Mouse (Mus musculus): ENCODE data around the gene Vps11. TPM values are rescaled to one million over a fixed set of nuclear protein-coding genes. Genes with fewer than 3 reads are reported as not detected.
A peak's percentile ranks its signal among the peaks of the same experiment; 100 is the strongest.
"Not testable (repeated sequence)": the region's sequence is repeated elsewhere in the genome, so short reads cannot be mapped to it uniquely, and the experiment has no call there.

The Vps11 gene
- polyA plus RNA-seq, 1 experiment, result 44.7 TPM

DNA sequence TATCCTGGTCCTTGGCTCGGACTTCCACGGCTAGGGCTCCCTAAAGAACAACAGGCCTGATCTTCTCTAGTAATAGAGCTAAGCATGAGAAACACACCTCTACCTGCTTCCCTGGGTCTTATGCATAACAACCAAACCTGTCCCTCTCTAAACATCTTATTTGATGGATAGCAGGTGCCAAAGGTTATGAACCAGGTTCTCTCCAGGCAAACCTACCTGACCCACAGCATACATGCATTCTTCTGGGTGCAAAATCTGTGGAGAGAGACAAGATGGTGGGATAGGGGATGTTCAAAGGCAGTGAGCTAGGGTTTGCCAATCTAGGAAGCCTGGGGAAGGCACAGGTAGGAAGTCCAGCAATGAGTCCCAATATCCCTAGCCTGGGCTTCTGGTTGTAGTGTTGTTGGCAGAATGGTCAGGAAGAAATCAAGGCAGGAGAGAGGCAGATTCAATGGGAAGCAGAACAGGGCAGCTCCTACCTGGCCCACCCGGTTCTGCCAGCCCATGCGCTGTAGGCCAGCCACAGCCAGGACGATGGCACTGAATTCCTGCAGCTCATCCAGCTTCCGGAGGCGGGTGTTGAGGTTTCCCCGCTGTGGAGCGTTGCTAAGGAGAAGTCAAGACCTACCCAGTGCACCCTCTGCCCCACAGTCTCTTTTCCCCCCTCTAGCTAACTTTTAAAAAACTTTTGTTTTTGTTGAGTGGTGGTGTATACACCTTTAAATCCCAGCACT, 23.9 kb downstream of the Vps11 start:
- no peak overlapping the region for H3K27ac ChIP-seq (ENCODE audit: insufficient read depth, low read depth, low read length)
- no peak for TF ChIP-seq POLR2A (IDR thresholded peaks at IDR 0.05; ENCODE audit: borderline replicate concordance, low read depth, low read length)
- no peak for TF ChIP-seq CTCF (IDR thresholded peaks at IDR 0.05; ENCODE audit: low read depth, low read length)
- peaks cover 12% of the 10 kb centered on the region for H3K4me1 ChIP-seq (ENCODE audit: control insufficient read depth, insufficient read depth, low read length)
- no peak overlapping the region for H3K4me3 ChIP-seq (ENCODE audit: insufficient read depth, low read length)

DNA sequence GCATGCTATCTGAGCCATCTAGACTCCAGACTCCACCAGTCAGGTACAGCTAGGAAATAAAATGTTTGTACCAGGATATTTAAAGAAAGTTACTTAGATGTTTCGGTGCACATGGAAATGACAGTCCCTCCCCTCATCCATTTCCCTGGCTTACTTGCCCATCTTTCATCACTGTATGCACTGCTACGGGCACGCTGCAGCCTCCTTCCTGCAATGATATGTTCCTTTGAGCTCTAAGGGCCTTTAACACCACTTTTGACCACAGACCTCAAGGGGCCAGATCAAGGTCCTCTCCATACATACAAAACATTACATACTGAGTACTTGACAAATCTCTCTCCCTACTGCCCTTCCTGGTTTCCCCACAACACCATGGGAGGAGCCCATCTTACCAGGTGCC, 24.5 kb downstream of the Vps11 start:
- TF ChIP-seq CTCF (IDR thresholded peaks at IDR 0.05; ENCODE audit: low read depth, low read length), result no peak
- TF ChIP-seq POLR2A (IDR thresholded peaks at IDR 0.05; ENCODE audit: borderline replicate concordance, low read depth, low read length), result no peak
- Histone ChIP-seq H3K27ac (ENCODE audit: insufficient read depth, low read depth, low read length) (no peak overlapping the region), H3K4me1 (ENCODE audit: control insufficient read depth, insufficient read depth, low read length) (peaks cover 9% of the 10 kb centered on the region), H3K4me3 (ENCODE audit: insufficient read depth, low read length) (peak overlapping the region; percentile 44)

DNA sequence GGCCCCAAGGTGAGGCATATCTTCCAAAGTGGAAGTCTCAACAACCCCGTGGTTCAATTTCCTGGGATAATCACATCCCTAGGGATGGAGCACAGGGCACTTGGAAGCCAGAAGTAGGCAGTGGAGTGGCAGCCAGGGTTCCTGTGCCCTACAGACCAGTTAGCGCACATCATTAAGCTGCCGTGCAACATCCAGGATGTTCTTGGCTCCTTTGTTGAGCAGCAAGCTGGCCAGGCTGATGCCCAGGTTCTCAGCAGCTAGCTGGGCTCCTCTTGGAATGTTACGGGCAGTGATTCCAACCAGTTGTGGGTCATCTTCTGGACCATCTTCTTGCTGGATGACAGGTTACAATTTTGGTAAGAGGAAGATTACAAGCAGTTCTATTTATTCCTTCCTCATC, 25.0 kb downstream of the Vps11 start:
- H3K4me1 ChIP-seq (ENCODE audit: control insufficient read depth, insufficient read depth, low read length); H3K27ac ChIP-seq (ENCODE audit: insufficient read depth, low read depth, low read length): not testable (repeated sequence)
- H3K4me3 ChIP-seq (ENCODE audit: insufficient read depth, low read length), result peak overlapping the region; percentile 44

DNA sequence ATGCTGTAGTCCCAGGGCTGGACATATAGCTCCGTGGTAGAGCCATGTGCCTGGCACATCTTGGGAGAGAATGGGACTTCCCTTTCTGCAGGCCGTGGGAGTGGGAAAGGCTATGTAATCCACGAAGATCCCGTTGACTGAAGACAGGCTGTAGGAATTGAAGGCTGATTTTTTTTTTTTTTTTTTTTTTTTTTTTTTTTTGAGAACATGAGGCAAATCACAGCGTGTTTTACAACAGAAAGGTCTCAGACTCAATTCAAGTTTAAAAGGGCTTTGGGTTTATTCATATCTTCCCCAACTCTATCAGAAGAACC, 25.4 kb downstream of the Vps11 start:
- TF ChIP-seq POLR2A (IDR thresholded peaks at IDR 0.05; ENCODE audit: borderline replicate concordance, low read depth, low read length) (no peak), CTCF (IDR thresholded peaks at IDR 0.05; ENCODE audit: low read depth, low read length) (no peak)
- Histone ChIP-seq H3K27ac (ENCODE audit: insufficient read depth, low read depth, low read length) (no peak overlapping the region), H3K4me3 (ENCODE audit: insufficient read depth, low read length) (peak overlapping the region; percentile 81), H3K4me1 (ENCODE audit: control insufficient read depth, insufficient read depth, low read length) (peaks cover 9% of the 10 kb centered on the region)

DNA sequence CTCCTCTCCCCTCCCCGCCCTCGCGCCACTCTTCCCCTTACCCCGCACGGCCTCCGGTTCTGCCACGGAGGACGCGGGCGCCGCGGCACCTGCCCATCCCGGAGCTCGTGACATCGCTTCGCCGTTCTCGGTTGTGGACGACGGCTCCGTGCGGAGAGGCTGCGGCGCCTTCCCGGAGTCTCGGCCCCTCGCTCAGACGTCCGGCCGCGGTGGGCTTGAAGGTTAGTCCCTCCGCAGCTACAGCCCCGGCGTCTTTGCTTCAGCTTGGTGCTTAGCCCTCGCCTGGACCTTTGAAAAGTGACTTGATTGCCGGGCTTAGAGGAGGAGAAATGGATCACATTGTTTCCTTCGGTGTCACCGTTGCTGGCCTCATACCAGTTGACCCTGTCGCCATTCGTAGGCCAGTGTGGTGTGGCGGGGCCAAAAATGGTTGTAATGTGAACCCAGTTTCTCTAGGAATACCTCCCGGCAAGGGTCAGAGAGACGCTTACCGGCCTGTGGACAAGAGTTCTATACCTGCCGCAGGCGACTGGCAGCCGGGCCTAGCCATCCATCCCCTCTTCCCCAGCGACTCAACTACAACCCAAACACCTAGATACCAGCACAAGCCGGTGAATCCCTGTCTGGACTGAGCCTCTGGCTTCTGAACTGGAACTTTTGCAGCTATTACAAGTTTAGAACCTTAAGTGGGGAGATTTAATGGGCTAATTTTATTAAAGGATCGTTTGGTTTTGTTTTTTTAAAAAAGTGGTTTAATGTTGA, 26.0 kb downstream of the Vps11 start:
- Histone ChIP-seq H3K4me1 (ENCODE audit: control insufficient read depth, insufficient read depth, low read length) (peaks cover 9% of the 10 kb centered on the region), H3K4me3 (ENCODE audit: insufficient read depth, low read length) (peak overlapping the region; percentile 81), H3K27ac (ENCODE audit: insufficient read depth, low read depth, low read length) (peak overlapping the region; percentile 59)
- TF ChIP-seq POLR2A (IDR thresholded peaks at IDR 0.05; ENCODE audit: borderline replicate concordance, low read depth, low read length), result no peak
- no peak for TF ChIP-seq CTCF (IDR thresholded peaks at IDR 0.05; ENCODE audit: low read depth, low read length)

DNA sequence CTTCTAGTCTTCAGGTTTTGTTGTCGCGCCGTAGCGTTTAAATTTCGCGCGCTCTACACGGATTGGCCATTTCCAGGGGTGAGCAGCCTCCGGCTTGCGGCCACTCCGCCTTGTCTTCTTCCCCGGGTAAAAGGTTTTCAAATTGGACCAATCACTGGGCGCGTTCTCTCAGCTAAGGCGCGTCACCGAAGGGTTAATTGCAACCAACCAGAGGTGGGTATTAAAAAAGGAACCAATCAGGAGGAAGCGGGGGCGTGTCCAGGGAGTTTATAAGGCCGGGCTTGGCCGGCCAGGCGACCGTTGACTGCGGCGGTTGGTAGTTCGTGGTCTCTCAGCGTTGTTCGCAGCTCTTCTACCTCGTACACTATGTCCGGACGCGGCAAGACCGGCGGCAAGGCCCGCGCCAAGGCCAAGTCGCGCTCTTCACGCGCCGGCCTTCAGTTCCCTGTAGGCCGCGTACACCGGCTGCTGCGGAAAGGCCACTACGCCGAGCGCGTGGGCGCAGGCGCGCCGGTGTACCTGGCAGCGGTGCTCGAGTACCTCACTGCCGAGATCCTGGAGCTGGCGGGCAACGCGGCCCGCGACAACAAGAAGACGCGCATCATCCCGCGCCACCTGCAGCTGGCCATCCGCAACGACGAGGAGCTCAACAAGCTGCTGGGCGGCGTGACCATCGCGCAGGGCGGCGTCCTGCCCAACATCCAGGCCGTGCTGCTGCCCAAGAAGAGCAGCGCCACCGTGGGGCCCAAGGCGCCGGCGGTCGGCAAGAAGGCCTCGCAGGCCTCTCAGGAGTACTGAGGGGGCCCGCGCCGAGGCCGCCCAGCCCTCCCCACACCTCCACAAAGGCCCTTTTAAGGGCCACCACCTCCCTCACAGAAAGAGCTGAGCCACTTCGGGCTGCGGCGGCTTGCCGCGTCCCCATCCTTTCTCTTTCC, 26.8 kb downstream of the Vps11 start, which contains the start of gene H2afx:
Gene H2afx (plus strand): TSS at position 299 of the 935 bp plus-strand sequence.
- Histone ChIP-seq H3K4me3 (ENCODE audit: insufficient read depth, low read length) (peak within 1 kb of the TSS; percentile 81), H3K4me1 (ENCODE audit: control insufficient read depth, insufficient read depth, low read length) (peaks cover 9% of the 10 kb centered on the region), H3K27ac (ENCODE audit: insufficient read depth, low read depth, low read length) (peak within 1 kb of the TSS; percentile 59)
- TF ChIP-seq POLR2A (IDR thresholded peaks at IDR 0.05; ENCODE audit: borderline replicate concordance, low read depth, low read length) (peak; percentile 99), CTCF (IDR thresholded peaks at IDR 0.05; ENCODE audit: low read depth, low read length) (no peak)

DNA sequence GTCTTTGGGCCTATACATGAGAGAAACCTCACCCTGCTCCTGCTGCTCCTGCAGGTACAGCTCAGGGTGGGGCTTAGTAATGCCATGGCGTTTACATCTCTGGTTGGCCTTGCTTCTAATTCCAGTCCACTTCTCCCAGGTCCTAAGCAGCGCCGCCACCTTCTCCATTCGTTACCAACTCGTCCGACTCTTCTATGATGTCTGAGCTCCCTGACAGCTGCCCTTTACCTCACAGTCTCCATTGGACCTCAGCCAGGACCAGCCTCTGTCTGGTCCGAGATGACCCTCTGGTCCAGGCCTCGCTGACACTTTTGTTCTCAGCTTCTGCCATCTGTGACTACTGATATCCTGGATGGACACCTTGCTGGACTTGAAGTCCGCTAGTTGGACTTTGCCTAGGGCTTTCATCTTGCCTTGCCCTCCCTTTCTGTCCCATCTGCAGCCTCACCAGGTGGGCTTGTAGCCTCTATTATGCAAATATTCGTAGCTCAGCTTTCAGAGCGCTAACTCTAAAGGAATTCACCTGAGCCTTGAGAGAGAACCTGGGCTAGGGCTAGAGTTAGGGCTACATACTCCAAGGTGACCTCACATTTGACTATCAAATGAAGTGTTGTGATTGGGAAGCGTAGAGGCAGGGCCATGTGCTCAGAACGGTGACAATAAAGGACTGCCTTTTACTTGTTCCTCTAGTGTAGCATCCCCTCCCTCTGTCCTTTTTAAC, 28.4 kb downstream of the Vps11 start:
- no peak for TF ChIP-seq POLR2A (IDR thresholded peaks at IDR 0.05; ENCODE audit: borderline replicate concordance, low read depth, low read length)
- no peak for TF ChIP-seq CTCF (IDR thresholded peaks at IDR 0.05; ENCODE audit: low read depth, low read length)
- H3K4me1 ChIP-seq (ENCODE audit: control insufficient read depth, insufficient read depth, low read length), result peaks cover 9% of the 10 kb centered on the region
- H3K27ac ChIP-seq (ENCODE audit: insufficient read depth, low read depth, low read length), result no peak overlapping the region
- no peak overlapping the region for H3K4me3 ChIP-seq (ENCODE audit: insufficient read depth, low read length)

DNA sequence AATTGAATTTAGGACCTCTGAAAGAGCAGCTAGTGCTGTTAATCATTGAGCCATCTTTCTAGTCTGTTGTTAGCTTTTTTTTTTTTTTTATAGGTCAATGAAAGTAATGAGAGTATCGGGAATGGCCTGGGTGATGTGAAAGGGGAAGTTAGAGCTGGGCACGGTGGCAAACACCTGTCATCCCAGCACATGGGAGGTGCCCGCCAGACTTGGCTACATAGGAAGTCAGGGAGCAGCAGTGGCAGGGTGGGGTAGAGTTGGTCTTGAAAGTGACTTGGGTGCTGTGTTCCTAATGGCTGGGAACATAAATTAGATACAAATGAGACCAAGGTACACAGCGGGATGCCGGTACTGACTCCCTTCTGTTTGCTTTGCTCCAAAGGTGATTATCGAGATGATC, 30.7 kb downstream of the Vps11 start:
- TF ChIP-seq CTCF (IDR thresholded peaks at IDR 0.05; ENCODE audit: low read depth, low read length) (no peak), POLR2A (IDR thresholded peaks at IDR 0.05; ENCODE audit: borderline replicate concordance, low read depth, low read length) (no peak)
- H3K27ac ChIP-seq (ENCODE audit: insufficient read depth, low read depth, low read length), result no peak overlapping the region

DNA sequence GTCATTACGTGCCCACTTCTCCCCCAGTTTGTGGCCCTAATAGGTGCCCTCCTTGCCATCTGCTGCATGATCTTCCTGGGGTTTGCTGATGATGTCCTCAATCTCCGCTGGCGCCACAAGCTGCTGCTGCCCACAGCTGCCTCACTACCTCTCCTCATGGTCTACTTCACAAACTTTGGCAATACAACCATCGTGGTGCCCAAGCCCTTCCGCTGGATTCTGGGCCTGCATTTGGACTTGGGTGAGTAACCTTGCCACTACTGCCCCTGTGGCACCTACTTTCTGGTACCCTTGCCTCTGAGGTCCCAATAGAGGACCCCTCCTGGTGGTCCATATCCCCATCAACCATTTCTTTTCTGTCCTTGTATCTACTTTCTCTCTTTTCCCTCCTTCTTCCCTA, 33.5 kb downstream of the Vps11 start:
- TF ChIP-seq CTCF (IDR thresholded peaks at IDR 0.05; ENCODE audit: low read depth, low read length) (no peak), POLR2A (IDR thresholded peaks at IDR 0.05; ENCODE audit: borderline replicate concordance, low read depth, low read length) (no peak)
- Histone ChIP-seq H3K27ac (ENCODE audit: insufficient read depth, low read depth, low read length) (no peak overlapping the region), H3K4me3 (ENCODE audit: insufficient read depth, low read length) (peak overlapping the region; percentile 68)

More for the DNA sequence above, 30.7 kb downstream of the Vps11 start:
- H3K4me1 ChIP-seq (ENCODE audit: control insufficient read depth, insufficient read depth, low read length), result peaks cover 6% of the 10 kb centered on the region
- H3K4me3 ChIP-seq (ENCODE audit: insufficient read depth, low read length), result no peak overlapping the region

More for the DNA sequence above, 33.5 kb downstream of the Vps11 start:
- H3K4me1 ChIP-seq (ENCODE audit: control insufficient read depth, insufficient read depth, low read length), result peaks cover 8% of the 10 kb centered on the region
